Mouse (Mus musculus) spleen, adult 2 months (tissue): Measurements from ENCODE around the gene Col17a1.

Experiments
- CTCF ChIP-seq: fragments of 200-500 bp; IDR thresholded peaks from 2 replicates; pipeline ENCODE4 v1.5.1; 2011; ENCODE audit warnings: mild to moderate bottlenecking, inconsistent platforms; ENCODE audit not compliant: insufficient read depth, insufficient read length, insufficient replicate concordance; ENCODE audit errors: extremely low read depth
- POLR2A ChIP-seq: fragments of 200-500 bp; IDR thresholded peaks from 2 replicates; pipeline ENCODE4 v1.6.1; 2011; ENCODE audit warnings: low read depth, low read length, inconsistent platforms

DNA sequence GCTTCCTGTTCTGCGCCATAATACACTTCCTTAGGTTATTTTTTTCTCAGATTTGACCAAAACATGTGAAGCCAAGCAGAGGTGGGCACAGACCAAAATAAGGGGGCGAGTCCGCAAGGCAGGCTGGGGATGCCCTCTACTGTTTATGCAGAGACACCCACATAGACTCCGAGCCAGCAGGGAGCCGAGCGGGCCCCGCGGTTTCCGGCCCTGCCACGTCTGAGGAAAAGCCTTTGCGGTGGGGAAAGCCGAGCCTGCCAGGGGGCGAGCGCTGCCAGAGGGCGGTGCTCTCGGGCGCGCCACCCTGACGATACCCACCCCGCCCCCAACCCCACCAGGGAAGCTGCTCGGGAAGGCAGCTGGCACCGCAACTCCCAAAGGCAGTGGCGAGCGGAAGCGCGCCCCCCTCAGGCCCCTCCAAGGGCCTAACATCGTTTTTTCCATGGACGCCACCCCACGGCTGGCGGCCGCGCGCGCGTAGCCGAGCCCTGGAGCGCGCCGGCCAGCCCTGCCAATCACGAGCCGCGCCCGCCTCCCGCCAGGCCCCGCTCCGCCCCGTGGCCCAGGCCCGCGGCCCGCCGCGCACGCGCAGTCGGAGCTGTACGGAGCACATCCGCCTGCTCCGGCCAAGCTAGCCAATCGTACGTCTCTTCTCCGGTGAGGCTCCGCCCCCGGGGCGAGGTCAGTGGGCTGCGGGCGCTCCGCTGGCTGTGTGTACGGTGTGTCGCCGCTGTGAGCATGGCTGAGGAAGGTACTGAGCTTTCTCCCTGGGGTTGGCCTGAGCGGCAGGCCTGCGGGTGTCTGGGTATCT, 39.4 kb upstream of the Col17a1 start, which contains the start of gene Sfr1:
- TF ChIP-seq CTCF (no peak), POLR2A (peak; percentile 77; the same call in 1 of the 2 replicates)
